Mouse (Mus musculus) lung, postnatal 10 days (tissue): ENCODE measurements around the gene Ywhag.

Experiments used
- DNase-seq: peaks from one replicate; pipeline ENCODE4 v3.0.0; 2021

The Ywhag gene

GRCm38 (mm10) chr5:135950710-135951412 is 16.4 kb upstream of the Ywhag start:
- no peak for DNase-seq

GRCm38 (mm10) chr5:135946621-135947020 is 12.2 kb upstream of the Ywhag start:
- DNase-seq, result no peak

GRCm38 (mm10) chr5:135945916-135946408 is 11.5 kb upstream of the Ywhag start:
- no peak for DNase-seq

- DNase-seq, result no peak
Measured at GRCm38 (mm10) chr5:135942710-135943109, 8.3 kb upstream of the Ywhag start.

GRCm38 (mm10) chr5:135940587-135940986 is 6.2 kb upstream of the Ywhag start:
- no peak for DNase-seq

GRCm38 (mm10) chr5:135935641-135936190 is 1.3 kb upstream of the Ywhag start:
- DNase-seq, result no peak

- no peak for DNase-seq
Measured at GRCm38 (mm10) chr5:135935176-135935523, 734 bp upstream of the Ywhag start.

- peak; percentile 80 for DNase-seq
Measured at GRCm38 (mm10) chr5:135933900-135934441, 445 bp downstream of the Ywhag start.

- no peak for DNase-seq
Measured at GRCm38 (mm10) chr5:135933222-135933899, 1.1 kb downstream of the Ywhag start.

- no peak for DNase-seq
Measured at GRCm38 (mm10) chr5:135932359-135932758, 2.1 kb downstream of the Ywhag start.

- DNase-seq, result no peak
Measured at GRCm38 (mm10) chr5:135931526-135931925, 2.9 kb downstream of the Ywhag start.

GRCm38 (mm10) chr5:135929685-135930424 is 4.6 kb downstream of the Ywhag start:
- no peak for DNase-seq

- no peak for DNase-seq
Measured at GRCm38 (mm10) chr5:135923901-135924300, 10.5 kb downstream of the Ywhag start.

GRCm38 (mm10) chr5:135919902-135920301 is 14.5 kb downstream of the Ywhag start:
- DNase-seq, result no peak

- DNase-seq, result no peak
Measured at GRCm38 (mm10) chr5:135918593-135918992, 15.8 kb downstream of the Ywhag start.

GRCm38 (mm10) chr5:135918059-135918437 is 16.4 kb downstream of the Ywhag start:
- no peak for DNase-seq

- DNase-seq, result no peak
Measured at GRCm38 (mm10) chr5:135917327-135918058, 16.9 kb downstream of the Ywhag start.

- DNase-seq, result no peak
Measured at GRCm38 (mm10) chr5:135916601-135917000, 17.8 kb downstream of the Ywhag start.

GRCm38 (mm10) chr5:135916051-135916565 is 18.3 kb downstream of the Ywhag start:
- no peak for DNase-seq

GRCm38 (mm10) chr5:135914156-135914555 is 20.3 kb downstream of the Ywhag start:
- peak; percentile 71 for DNase-seq

- peak; percentile 64 for DNase-seq
Measured at GRCm38 (mm10) chr5:135913201-135913600, 21.2 kb downstream of the Ywhag start.

- DNase-seq, result no peak
Measured at GRCm38 (mm10) chr5:135911633-135912220, 22.7 kb downstream of the Ywhag start.
